Mouse (Mus musculus) kidney, adult 2 months (tissue): ENCODE measurements around the gene Sptan1. TPM values are rescaled to one million over a fixed set of nuclear protein-coding genes. Genes with fewer than 3 reads are reported as not detected.

Experiments used
- DNase-seq: peaks from one replicate; pipeline ENCODE4 v3.0.0; 2021
- H3K27ac ChIP-seq: fragments of 200-500 bp; 2 replicates; pipeline ENCODE4 v1.5.1; 2012; ENCODE audit warnings: low read depth, low read length, control low read depth, inconsistent platforms; ENCODE audit not compliant: insufficient read depth
- H3K27me3 ChIP-seq: fragments of 200-500 bp; replicated peaks from 2 replicates; pipeline ENCODE4 v1.6.1; 2012; ENCODE audit warnings: mild to moderate bottlenecking, moderate library complexity, low read length, inconsistent platforms; ENCODE audit not compliant: control insufficient read depth, insufficient read depth
- H3K36me3 ChIP-seq: fragments of 200-500 bp; 2 replicates; pipeline ENCODE4 v1.6.1; 2012; ENCODE audit warnings: mild to moderate bottlenecking, moderate library complexity, low read length, inconsistent platforms; ENCODE audit not compliant: control insufficient read depth, insufficient read depth
- H3K4me1 ChIP-seq: fragments of 200-500 bp; 2 replicates; pipeline ENCODE4 v1.6.1; 2011; ENCODE audit warnings: low read length; ENCODE audit not compliant: control insufficient read depth, insufficient read depth
- H3K4me3 ChIP-seq: fragments of 200-500 bp; 2 replicates; pipeline ENCODE4 v1.5.1; 2011; ENCODE audit warnings: mild to moderate bottlenecking, low read depth, low read length, control low read depth; ENCODE audit not compliant: insufficient read depth
- CTCF ChIP-seq: fragments of 200-500 bp; conservative IDR thresholded peaks from 2 replicates; pipeline ENCODE4 v1.5.1; 2011; ENCODE audit warnings: low read depth, mild to moderate bottlenecking, control low read depth, low read length, moderate library complexity, mixed read lengths; ENCODE audit not compliant: insufficient read depth, insufficient read length
- POLR2A ChIP-seq: fragments of 200-500 bp; IDR thresholded peaks from one replicate; pipeline ENCODE4 v1.6.1; 2011; ENCODE audit warnings: low read depth, low read length, control low read depth
- WGBS: fragments of 180-500 bp; shearing (Covaris S2); methylation state at CpG from one replicate; pipeline ENCODE4 v1.1.7; 2018; 5-methylcytosine and 5-hydroxymethylcytosine counted together
- polyA plus RNA-seq: library from polyadenylated mRNA; depleted of rRNA; stranded (reverse); fragments of >200 nt; gene quantifications from 2 replicates; pipeline ENCODE4 v1.2.3, GENCODE M21; 2012

Gene Sptan1
- polyA plus RNA-seq, 1 experiment = 237 TPM

DNA sequence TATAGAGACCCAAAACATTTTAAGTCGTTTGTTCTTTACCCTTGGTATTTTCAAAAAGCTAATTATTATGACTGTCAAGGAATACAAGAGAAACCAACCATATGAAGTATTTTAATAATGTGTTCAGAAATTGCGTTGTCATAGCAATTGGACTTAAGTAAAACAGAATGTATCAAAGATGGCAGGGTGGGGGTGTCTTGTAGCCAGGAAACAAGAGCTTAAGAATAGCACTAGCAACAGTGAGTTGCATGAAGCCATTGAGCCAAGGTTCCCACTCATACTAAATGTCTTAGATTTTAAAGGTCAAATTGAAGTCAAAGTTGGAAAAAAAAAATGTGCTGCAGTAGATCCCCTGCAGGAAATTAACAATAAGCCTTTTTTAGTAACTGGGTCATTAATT, 1.5 kb downstream of the Sptan1 start:
- no peaks in the 10 kb centered on the region for H3K27me3 ChIP-seq
- peaks cover 50% of the 10 kb centered on the region for H3K4me1 ChIP-seq
- peak; percentile 13 for DNase-seq
- peak overlapping the region; percentile 84 for H3K4me3 ChIP-seq
- H3K36me3 ChIP-seq = peaks cover 3% of the 10 kb centered on the region; the same call in 1 of the 2 replicates
- peak overlapping the region; percentile 62; the same call in 1 of the 2 replicates for H3K27ac ChIP-seq
- WGBS = 29% methylated on average over 2 of the region's 2 CpGs
- TF ChIP-seq CTCF (no peak), POLR2A (no peak)

GRCm38 (mm10) chr2:29967768-29968167, 2.4 kb downstream of the Sptan1 start:
- Histone ChIP-seq H3K27me3 (no peaks in the 10 kb centered on the region), H3K4me1 (peaks cover 57% of the 10 kb centered on the region), H3K4me3 (no peak overlapping the region), H3K36me3 (peaks cover 3% of the 10 kb centered on the region; the same call in 1 of the 2 replicates), H3K27ac (no peak overlapping the region)
- 11% methylated on average over 5 of the region's 5 CpGs for WGBS
- peak; percentile 52 for DNase-seq
- TF ChIP-seq CTCF (no peak), POLR2A (no peak)

GRCm38 (mm10) chr2:29968638-29969037, 3.3 kb downstream of the Sptan1 start:
- peaks cover 3% of the 10 kb centered on the region; the same call in 1 of the 2 replicates for H3K36me3 ChIP-seq
- no peak overlapping the region for H3K4me3 ChIP-seq
- H3K4me1 ChIP-seq = peaks cover 55% of the 10 kb centered on the region
- 21% methylated on average over 5 of the region's 5 CpGs for WGBS
- TF ChIP-seq POLR2A (no peak), CTCF (no peak)
- no peaks in the 10 kb centered on the region for H3K27me3 ChIP-seq
- H3K27ac ChIP-seq = peak overlapping the region; percentile 71
- peak; percentile 75 for DNase-seq

DNA sequence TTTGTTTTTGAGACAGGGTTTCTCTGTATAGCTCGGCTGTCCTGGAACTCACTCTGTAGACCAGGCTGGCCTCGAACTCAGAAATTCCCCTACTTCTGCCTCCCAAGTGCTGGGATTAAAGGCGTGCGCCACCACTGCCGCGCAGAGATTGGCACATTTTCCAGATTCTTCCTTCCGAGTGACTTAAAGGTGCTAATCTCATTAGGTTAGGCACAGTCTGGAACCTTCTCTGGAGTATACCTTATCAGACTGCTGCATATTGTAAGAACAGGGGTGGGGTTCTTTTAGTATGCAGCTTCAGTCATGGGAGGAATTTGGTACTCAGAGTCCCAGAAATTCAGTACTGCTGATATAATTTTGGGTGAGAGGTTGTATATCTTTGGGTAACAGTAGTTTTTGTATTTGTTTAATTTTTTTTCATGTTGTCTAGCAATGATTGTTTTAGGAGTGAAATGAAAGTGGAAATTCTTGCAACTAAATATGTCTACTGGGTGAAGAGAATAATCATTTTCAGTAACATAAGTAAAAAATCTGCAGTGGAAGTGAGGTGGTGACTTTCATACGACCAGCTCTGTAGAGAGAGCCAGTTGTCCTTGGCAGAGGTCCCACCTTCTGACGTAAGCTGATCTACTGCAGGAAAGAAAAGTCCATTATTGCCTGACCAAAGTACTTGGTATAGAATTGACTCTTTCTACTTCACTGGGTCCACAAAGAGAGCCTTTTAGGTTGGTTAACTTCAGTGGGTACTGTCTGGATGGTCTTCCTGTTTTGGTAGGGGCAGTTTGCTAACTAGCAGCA, 6.7 kb downstream of the Sptan1 start:
- Histone ChIP-seq H3K27ac (peak overlapping the region; percentile 71), H3K36me3 (peaks cover 3% of the 10 kb centered on the region; the same call in 1 of the 2 replicates), H3K4me1 (peaks cover 51% of the 10 kb centered on the region), H3K4me3 (no peak overlapping the region), H3K27me3 (no peaks in the 10 kb centered on the region)
- DNase-seq = peak; percentile 92
- TF ChIP-seq POLR2A (no peak), CTCF (no peak)
- WGBS = 39% methylated on average over 9 of the region's 9 CpGs

DNA sequence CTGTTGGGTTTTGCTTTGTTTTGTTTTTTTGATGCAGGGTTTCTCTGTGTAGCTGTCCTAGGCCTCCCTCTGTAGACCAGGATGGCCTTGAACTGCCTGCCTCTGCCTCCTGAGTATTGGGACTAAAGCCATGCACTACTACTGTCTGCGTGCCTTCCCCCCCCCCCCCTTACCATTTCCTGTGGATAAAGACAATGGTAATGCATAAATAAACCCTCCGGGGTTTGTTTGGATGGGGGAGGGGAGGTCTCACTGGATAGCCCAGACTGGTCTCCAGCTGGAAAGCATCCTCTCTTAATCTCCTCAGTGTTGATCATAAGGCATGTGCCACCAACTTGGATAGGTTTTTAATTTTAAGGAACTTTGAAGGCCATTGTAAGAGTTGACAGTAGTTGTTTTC, 8.2 kb downstream of the Sptan1 start:
- Histone ChIP-seq H3K4me3 (no peak overlapping the region), H3K4me1 (peaks cover 44% of the 10 kb centered on the region), H3K36me3 (peaks cover 5% of the 10 kb centered on the region), H3K27ac (0 out of 2 replicates have a peak overlapping the region, but pooled peaks have one; percentile 50), H3K27me3 (no peaks in the 10 kb centered on the region)
- DNase-seq = peak; percentile 52
- 20% methylated on average over 2 of the region's 2 CpGs for WGBS
- TF ChIP-seq CTCF (no peak), POLR2A (no peak)

GRCm38 (mm10) chr2:29977307-29977706, 11.9 kb downstream of the Sptan1 start:
- H3K27me3 ChIP-seq = no peaks in the 10 kb centered on the region
- peak; percentile 65 for DNase-seq
- no peak overlapping the region for H3K27ac ChIP-seq
- peaks cover 15% of the 10 kb centered on the region for H3K4me1 ChIP-seq
- peaks cover 20% of the 10 kb centered on the region for H3K36me3 ChIP-seq
- TF ChIP-seq CTCF (0 out of 2 replicates have a peak, but pooled peaks have one; percentile 5), POLR2A (no peak)
- H3K4me3 ChIP-seq = no peak overlapping the region

DNA sequence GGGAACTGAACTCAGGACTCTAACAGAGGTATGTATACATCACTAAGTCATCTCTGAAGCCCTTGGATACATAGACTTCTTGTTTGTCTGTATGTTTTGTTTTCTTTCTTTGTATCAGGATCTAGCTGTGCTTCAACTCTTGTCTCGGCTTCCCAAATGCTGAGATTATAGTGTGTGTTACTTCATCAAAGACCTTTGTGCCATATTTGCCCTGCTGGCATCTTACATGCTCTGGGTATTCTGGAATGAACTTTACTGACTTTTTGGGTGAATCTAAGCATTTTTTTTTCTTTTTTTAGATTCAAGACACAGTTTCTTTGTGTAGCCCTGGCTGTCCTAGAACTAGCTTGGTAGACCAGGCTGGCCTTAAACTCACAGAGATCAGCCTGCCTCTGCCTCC, 15.3 kb downstream of the Sptan1 start:
- H3K27me3 ChIP-seq = no peaks in the 10 kb centered on the region
- no peak for DNase-seq
- 92% methylated on average over 1 of the region's 1 CpGs for WGBS
- H3K36me3 ChIP-seq = peaks cover 24% of the 10 kb centered on the region
- no peak for TF ChIP-seq POLR2A
- TF ChIP-seq CTCF = no peak
- H3K4me1 ChIP-seq = no peaks in the 10 kb centered on the region; the same call in 1 of the 2 replicates
- H3K4me3 ChIP-seq = no peak overlapping the region
- no peak overlapping the region for H3K27ac ChIP-seq
